Mouse (Mus musculus) cerebral cortex, adult 2 months (tissue): ENCODE data around the gene Znhit3.

Experiments
- WGBS: fragments of 180-500 bp; shearing (Covaris S2); methylation state at CpG from one replicate; pipeline ENCODE4 v1.1.7; 2018; 5-methylcytosine and 5-hydroxymethylcytosine counted together

Znhit3 gene

GRCm38 (mm10) chr11:84920981-84921380 is 4.8 kb upstream of the Znhit3 start:
- 63% methylated on average over 8 of the region's 8 CpGs for WGBS

GRCm38 (mm10) chr11:84919951-84920350 is 3.8 kb upstream of the Znhit3 start:
- 69% methylated on average over 7 of the region's 7 CpGs for WGBS

DNA sequence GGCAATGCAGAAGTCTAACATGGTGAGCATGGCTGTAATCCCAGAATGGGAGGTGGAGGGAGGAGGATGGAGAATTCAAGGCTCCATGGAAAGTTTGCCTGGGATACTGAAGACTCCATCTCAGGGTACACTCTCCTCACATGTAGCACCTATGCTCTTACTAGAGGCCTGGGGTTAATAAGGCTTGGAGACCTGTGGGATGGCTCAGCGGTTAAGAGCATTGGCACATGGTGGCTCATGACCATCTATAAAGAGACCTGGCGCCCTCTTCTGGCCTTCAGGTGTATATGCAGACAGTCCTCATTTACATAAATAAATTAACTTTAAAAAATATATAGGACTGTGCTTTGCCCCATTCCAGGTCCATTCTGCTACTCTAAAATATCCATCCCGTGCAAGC is 3.1 kb upstream of the Znhit3 start:
- WGBS, result 30% methylated on average over 3 of the region's 3 CpGs

DNA sequence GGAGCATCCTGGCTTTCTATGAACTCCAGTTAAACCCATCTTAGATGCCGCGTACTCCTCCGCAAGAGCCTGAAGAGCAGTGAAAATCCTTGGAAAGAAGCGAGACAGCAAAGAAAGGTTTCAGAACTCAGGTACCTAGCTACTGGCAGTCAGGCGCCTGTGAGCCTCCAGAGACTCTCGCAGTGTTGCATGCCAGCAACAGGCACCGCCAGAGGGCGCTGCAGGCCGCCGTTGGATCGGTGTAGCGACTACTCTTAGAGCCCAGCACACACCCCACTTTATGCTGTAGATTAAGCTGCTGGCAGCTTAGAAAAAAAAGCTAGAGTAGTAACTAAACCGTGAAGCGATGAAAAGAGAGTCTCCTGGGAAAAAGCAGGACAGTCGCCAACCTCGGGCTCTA is 2.3 kb upstream of the Znhit3 start:
- WGBS, result 5% methylated on average over 16 of the region's 16 CpGs

- WGBS, result 55% methylated on average over 7 of the region's 7 CpGs
Observed at GRCm38 (mm10) chr11:84916703-84917300, 636 bp upstream of the Znhit3 start.

GRCm38 (mm10) chr11:84914673-84915072 is 1.5 kb downstream of the Znhit3 start:
- WGBS, result 82% methylated on average over 5 of the region's 5 CpGs

DNA sequence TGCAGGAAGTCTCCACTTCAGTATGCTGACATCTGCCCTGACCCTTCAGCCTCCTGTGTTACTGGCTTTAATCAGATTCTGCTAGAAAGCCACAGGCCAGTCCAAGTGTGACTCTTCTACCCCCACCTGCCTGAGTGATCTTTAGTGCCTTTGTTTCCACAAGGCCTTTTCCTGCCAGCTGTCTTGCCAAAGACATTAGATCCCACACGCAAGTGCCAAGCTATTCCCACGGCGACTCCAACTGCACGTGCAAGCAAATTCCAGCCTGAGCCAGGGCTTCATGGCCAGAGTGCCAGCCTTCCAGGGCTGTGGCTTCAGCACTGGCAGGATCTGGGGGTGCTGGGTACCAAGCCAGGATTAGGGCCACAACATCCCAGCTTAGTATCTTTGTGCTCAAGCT is 5.8 kb downstream of the Znhit3 start:
- WGBS, result 41% methylated on average over 4 of the region's 4 CpGs

- WGBS, result 65% methylated on average over 6 of the region's 6 CpGs
Observed at GRCm38 (mm10) chr11:84908480-84908879, 7.7 kb downstream of the Znhit3 start.

- 66% methylated on average over 3 of the region's 3 CpGs for WGBS
Observed at GRCm38 (mm10) chr11:84907081-84907480, 9.1 kb downstream of the Znhit3 start.

GRCm38 (mm10) chr11:84904597-84905144 is 11.5 kb downstream of the Znhit3 start:
- 46% methylated on average over 9 of the region's 9 CpGs for WGBS

GRCm38 (mm10) chr11:84893113-84893512 is 23.1 kb downstream of the Znhit3 start:
- 91% methylated on average over 14 of the region's 15 CpGs for WGBS

DNA sequence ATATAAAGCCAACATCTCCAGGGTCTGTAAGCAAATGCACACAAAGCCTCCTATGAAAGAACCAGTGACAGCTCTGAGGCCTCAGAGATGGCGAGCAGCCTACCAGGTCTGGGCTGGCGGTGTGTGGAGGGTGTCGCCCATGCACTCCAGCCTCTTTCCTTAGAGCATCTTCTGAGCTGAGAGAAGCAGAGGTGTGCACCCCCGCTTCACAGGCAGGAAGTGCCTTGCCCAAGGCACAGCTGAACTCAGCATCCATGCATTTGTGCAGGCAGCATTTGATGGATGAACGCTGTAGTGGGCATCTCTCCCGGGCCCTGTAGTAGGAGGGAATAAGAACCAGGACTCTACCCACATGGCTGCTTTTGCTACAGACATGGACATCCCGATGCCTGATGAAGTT is 24.5 kb downstream of the Znhit3 start:
- 91% methylated on average over 7 of the region's 7 CpGs for WGBS

DNA sequence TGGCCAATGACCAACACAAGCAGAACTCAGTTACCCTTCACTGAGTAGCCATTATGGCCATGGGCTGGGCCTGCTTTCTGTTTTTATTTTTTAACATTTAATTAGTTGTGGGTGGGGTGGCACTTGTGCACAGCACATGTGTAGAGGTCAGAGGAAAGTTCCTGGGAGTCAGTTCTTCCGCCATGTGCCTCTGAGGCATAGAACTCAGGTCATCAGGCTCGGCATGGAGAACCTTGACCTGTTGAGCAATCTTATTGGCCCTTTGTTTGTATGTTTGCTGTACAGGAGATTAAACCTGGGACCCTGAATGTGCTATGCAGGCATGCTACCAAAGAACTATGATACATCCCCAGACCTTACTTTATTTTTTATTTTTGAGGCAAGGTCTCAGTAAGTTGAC is 26.7 kb downstream of the Znhit3 start:
- 96% methylated on average over 2 of the region's 2 CpGs for WGBS

DNA sequence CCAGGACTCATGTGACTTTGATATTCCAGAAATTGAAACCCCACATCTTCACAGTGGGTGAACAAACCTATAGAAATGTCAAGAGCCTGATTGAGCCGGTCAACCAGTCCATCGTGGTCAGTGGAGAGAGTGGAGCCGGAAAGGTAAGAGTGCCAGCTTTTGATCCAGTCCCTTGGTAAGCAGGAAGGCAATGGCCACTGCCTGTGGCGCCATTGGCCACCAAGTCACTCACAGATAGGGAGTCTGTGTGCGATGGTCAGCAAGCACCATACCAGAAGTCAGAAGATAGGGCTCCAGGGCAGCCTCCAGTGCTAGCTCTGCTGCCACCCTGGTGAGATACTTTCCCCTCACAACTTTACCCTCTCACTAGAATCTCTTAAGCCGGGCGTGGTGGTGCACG is 28.1 kb downstream of the Znhit3 start:
- WGBS, result 97% methylated on average over 8 of the region's 8 CpGs

- 89% methylated on average over 11 of the region's 11 CpGs for WGBS
Observed at GRCm38 (mm10) chr11:84886767-84887511, 29.2 kb downstream of the Znhit3 start.

DNA sequence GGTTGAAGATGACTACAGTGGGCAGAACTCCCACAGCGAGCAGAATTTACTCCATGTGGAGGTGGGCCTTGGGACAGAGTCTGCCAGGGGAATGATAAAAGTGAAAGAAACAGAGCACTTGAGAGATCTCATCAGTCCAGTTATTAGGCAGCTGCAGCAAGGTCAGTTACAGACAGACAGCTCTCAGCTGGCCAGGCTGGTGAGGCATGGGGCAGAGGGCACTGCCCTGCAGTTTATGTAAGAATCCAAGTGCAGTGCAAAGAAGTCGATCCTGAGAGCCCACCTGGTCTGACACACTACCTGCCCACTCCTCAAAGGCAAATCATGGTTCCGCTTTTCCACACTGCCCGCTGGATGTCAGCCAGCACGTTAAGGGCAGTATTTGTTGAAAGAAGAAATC is 29.9 kb downstream of the Znhit3 start:
- WGBS, result 77% methylated on average over 5 of the region's 5 CpGs

DNA sequence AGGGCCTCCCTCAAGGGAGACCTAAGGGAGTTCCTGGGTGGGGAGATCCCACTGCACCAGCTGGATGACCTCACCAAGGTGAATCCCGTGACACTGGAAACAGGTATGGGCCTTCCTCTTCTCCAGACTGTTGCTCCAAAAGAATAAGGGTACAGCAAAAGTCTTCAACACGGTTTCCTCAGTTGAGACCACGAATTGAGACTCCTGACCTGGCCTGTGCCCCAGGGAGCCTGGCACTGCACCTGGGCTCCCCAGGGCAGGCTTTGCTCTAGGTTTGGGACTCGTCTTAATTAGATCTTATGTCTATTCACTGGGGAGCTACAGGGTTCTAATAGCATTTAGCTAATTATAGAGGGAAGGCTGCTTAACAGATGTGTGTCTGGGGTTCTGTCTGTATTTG is 30.9 kb downstream of the Znhit3 start:
- WGBS, result 78% methylated on average over 4 of the region's 4 CpGs

- 97% methylated on average over 7 of the region's 7 CpGs for WGBS
Observed at GRCm38 (mm10) chr11:84882346-84882745, 33.8 kb downstream of the Znhit3 start.

- WGBS, result 57% methylated on average over 9 of the region's 9 CpGs
Observed at GRCm38 (mm10) chr11:84880971-84881370, 35.2 kb downstream of the Znhit3 start.

DNA sequence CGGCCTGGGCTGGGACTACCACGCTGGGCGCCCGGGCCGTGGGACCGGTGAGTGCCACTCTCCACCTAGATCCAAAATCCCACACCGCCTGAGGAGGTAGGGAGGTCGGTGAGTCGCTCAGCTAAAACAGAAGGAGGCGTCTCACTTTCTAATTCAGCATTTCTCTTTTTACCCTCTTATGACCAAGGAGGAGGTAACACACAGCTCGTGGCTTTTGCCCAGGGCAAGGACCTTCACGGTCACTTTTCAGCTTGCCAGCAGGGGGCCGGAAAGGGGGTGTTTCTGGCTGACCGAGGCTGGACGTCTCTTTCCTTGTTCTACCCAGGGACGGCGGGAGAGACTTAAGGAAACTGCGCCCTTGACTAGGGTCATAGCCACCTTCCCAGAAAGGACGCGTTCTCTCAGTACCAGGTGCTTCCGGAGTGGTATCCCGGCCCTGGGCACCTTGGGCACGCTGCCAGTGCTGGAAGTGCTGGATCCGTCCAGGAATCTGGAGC is 35.7 kb downstream of the Znhit3 start:
- under 1% methylated on average over 24 of the region's 24 CpGs for WGBS

GRCm38 (mm10) chr11:84879772-84880464 is 36.2 kb downstream of the Znhit3 start, which contains the start of the genes Myo19 and Pigw:
Myo19 (plus strand) TSS chr11:84880148.
Pigw (minus strand) TSS chr11:84880285.
- WGBS, result under 1% methylated on average over 81 of the region's 81 CpGs
